Comparison of ENCODE assay signal across 19 mouse cellular contexts in genomic region chr19:37110494-37110893, GRCm38 (mm10).
DNase-seq lines count a peak whose midpoint lies in the region; ATAC-seq and TF ChIP-seq lines count a peak whose summit lies in the region.
"Had no signal": no experiment of that assay in that cellular context is flagged by ENCODE, and none has a peak within 500 bp of the region (broad histone marks: within the 10 kb centered on the region; RNA-seq: fewer than 3 reads in every experiment).

No protein-coding gene starts in this region.

- peak; percentile 52 to 82 for DNase-seq in adrenal gland, adult (ENCODE audit: inconsistent age in 2 of 2, low spot score in 1 of 2)
- no peak for DNase-seq in adrenal gland, postnatal 4 days (ENCODE audit: low spot score in 2 of 2)
- DNase-seq in G1E (ENCODE audit: low spot score), result no peak
- DNase-seq in adrenal gland, postnatal 36 days, result peak; percentile 45 to 70
- DNase-seq in thymus, adult 2 months, result no peak
- no peak for DNase-seq in lung, postnatal 14 days
- DNase-seq: cerebellum, postnatal 14 days; gastrocnemius, postnatal 14 days; kidney, adult 8-10 months; kidney, postnatal 4 days; lung, postnatal 10 days; midbrain, embryonic 14.5 days; thymus, adult 18-20 months had no signal

- 0 out of 2 replicates have a peak, but pooled peaks have one; percentile 28 for ATAC-seq in G1E (ENCODE audit: extremely low read depth, insufficient number of reproducible peaks, low FRiP score, poor library complexity, severe bottlenecking)
- ATAC-seq in monocyte, adult 5-6 weeks (replicated peaks; ENCODE audit: insufficient number of reproducible peaks, low FRiP score, low TSS enrichment, poor library complexity, severe bottlenecking), result peak; percentile 50; the same call in 1 of the 2 replicates
- no peak for ATAC-seq in forebrain, embryonic 13.5 days
- ATAC-seq: hindbrain, postnatal 0 days had no signal

- H3K9me3 ChIP-seq in G1E (replicated peaks), result no peaks in the 10 kb centered on the region
- no peaks in the 10 kb centered on the region for H3K9me3 ChIP-seq in forebrain, embryonic 13.5 days (replicated peaks)
- H3K9me3 ChIP-seq: embryonic facial prominence, embryonic 10.5 days; liver, embryonic 15.5 days had no signal

- peaks cover 15% of the 10 kb centered on the region for H3K4me1 ChIP-seq in G1E (ENCODE audit: insufficient read depth, low read depth, low read length)
- H3K4me1 ChIP-seq in thymus, adult 2 months (replicated peaks; ENCODE audit: control insufficient read depth, insufficient read depth, low read length), result no peaks in the 10 kb centered on the region
- no peaks in the 10 kb centered on the region for H3K4me1 ChIP-seq in forebrain, embryonic 13.5 days
- H3K4me1 ChIP-seq: embryonic facial prominence, embryonic 10.5 days had no signal

- no peaks in the 10 kb centered on the region for H3K36me3 ChIP-seq in G1E (replicated peaks)
- H3K36me3 ChIP-seq in thymus, adult 2 months (ENCODE audit: control insufficient read depth, insufficient read depth, low read length), result no peaks in the 10 kb centered on the region
- H3K36me3 ChIP-seq in forebrain, embryonic 13.5 days (ENCODE audit: poor library complexity, severe bottlenecking), result no peaks in the 10 kb centered on the region
- H3K36me3 ChIP-seq: embryonic facial prominence, embryonic 10.5 days; liver, embryonic 15.5 days had no signal

- TF ChIP-seq CTCF in G1E (IDR thresholded peaks at IDR 0.05; ENCODE audit: low read depth, low read length), result no peak
- TF ChIP-seq CTCF in thymus, adult 2 months (IDR thresholded peaks at IDR 0.05; ENCODE audit: borderline replicate concordance, control insufficient read depth, extremely low read depth, insufficient read depth, low read length, poor library complexity), result no peak

- no peaks in the 10 kb centered on the region for H3K27me3 ChIP-seq in G1E (ENCODE audit: insufficient read depth, low read length)
- no peaks in the 10 kb centered on the region for H3K27me3 ChIP-seq in thymus, adult 2 months (ENCODE audit: control insufficient read depth, insufficient read depth, low read length)
- no peaks in the 10 kb centered on the region for H3K27me3 ChIP-seq in forebrain, embryonic 13.5 days
- H3K27me3 ChIP-seq: liver, embryonic 15.5 days had no signal

- no peak overlapping the region for H3K4me3 ChIP-seq in G1E (ENCODE audit: low read depth, low read length)
- H3K4me3 ChIP-seq in thymus, adult 2 months (ENCODE audit: control insufficient read depth, insufficient read depth, low read length), result no peak overlapping the region
- no peak overlapping the region for H3K4me3 ChIP-seq in forebrain, embryonic 13.5 days
- H3K4me3 ChIP-seq: embryonic facial prominence, embryonic 10.5 days; erythroblast, embryonic 14.5 days; liver, embryonic 15.5 days had no signal

- 55% methylated on average over 1 of the region's 1 CpGs for WGBS in thymus, adult 2 months
- 88% methylated on average over 1 of the region's 1 CpGs for WGBS in forebrain, embryonic 13.5 days

- no peak overlapping the region for H3K4me2 ChIP-seq in forebrain, embryonic 13.5 days
- H3K4me2 ChIP-seq: liver, embryonic 15.5 days had no signal

- H3K9ac ChIP-seq in forebrain, embryonic 13.5 days, result no peak overlapping the region
- H3K9ac ChIP-seq: liver, embryonic 15.5 days had no signal

- no peak overlapping the region for H3K27ac ChIP-seq in thymus, adult 2 months (ENCODE audit: control insufficient read depth, insufficient read depth, low read length)
- no peak overlapping the region for H3K27ac ChIP-seq in forebrain, embryonic 13.5 days
- H3K27ac ChIP-seq: embryonic facial prominence, embryonic 10.5 days; hindbrain, postnatal 0 days; liver, embryonic 15.5 days had no signal

- TF ChIP-seq POLR2A in thymus, adult 2 months (IDR thresholded peaks at IDR 0.05; ENCODE audit: control insufficient read depth, extremely low read depth, insufficient read depth, low read length, poor library complexity), result no peak

Comparison
In these comparisons a context has a peak if more than half of its experiments do, and no peak if none do; other contexts are left out.
1. DNase-seq: peak in adrenal gland, adult (2 of 2) and adrenal gland, postnatal 36 days (2 of 2); none in adrenal gland, postnatal 4 days (0 of 2), G1E (single experiment), thymus, adult 2 months (single experiment) and lung, postnatal 14 days (single experiment).